Mouse (Mus musculus) ES-E14 (cell line): ENCODE results near the gene Chaf1a. TPM values are rescaled to one million over a fixed set of nuclear protein-coding genes. Genes with fewer than 3 reads are reported as not detected.
A peak's percentile ranks its signal among the peaks of the same experiment; 100 is the strongest.

Experiments
- DNase-seq: peaks from one replicate; pipeline ENCODE4 v3.0.0-alpha.2; 2013; ENCODE audit warnings: low read depth, low spot score
- H3K27ac ChIP-seq: 2 replicates; pipeline ENCODE4 v1.5.1; 2012; ENCODE audit warnings: low read depth, mild to moderate bottlenecking, low read length, moderate library complexity, mixed read lengths; ENCODE audit not compliant: poor library complexity, insufficient read depth, severe bottlenecking
- H3K36me3 ChIP-seq: 2 replicates; pipeline ENCODE4 v1.6.1; 2012; ENCODE audit warnings: mild to moderate bottlenecking, low read length, moderate library complexity, mixed read lengths; ENCODE audit not compliant: control insufficient read depth, poor library complexity, insufficient read depth, severe bottlenecking
- H3K4me1 ChIP-seq, 2 experiments: fragments of 150-350 bp in 1 of 2; sonication (generic) in 1 of 2; 2 replicates each; pipeline ENCODE4 v1.6.1; 2012; ENCODE audit warnings: low read length in 2 of 2, mild to moderate bottlenecking in 1 of 2, mixed read lengths in 1 of 2; ENCODE audit not compliant: control insufficient read depth in 2 of 2, insufficient read depth in 2 of 2, poor library complexity in 1 of 2
- H3K4me3 ChIP-seq, 2 experiments: fragments of 150-350 bp in 1 of 2; sonication (generic) in 1 of 2; 2 replicates each; pipeline ENCODE4 v1.5.1; 2012; ENCODE audit warnings: low read length in 2 of 2, low read depth in 1 of 2, mild to moderate bottlenecking in 1 of 2, mixed read lengths in 1 of 2; ENCODE audit not compliant: insufficient read depth in 1 of 2, poor library complexity in 1 of 2, severe bottlenecking in 1 of 2
- H3K9ac ChIP-seq: 2 replicates; pipeline ENCODE4 v1.6.1; 2012; ENCODE audit warnings: low read depth, mild to moderate bottlenecking, low read length, mixed read lengths; ENCODE audit not compliant: poor library complexity, insufficient read depth, severe bottlenecking
- H3K9me3 ChIP-seq: fragments of 150-350 bp; sonication (generic); 2 replicates; pipeline ENCODE4 v1.6.1; 2012; ENCODE audit warnings: low read depth, mild to moderate bottlenecking, low read length; ENCODE audit not compliant: control insufficient read depth, insufficient read depth
- CHD2 ChIP-seq: IDR thresholded peaks from 2 replicates; pipeline ENCODE4 v1.6.1; 2014; ENCODE audit warnings: mild to moderate bottlenecking, low read depth, low read length, inconsistent platforms
- HCFC1 ChIP-seq: IDR thresholded peaks from 2 replicates; pipeline ENCODE4 v1.6.1; 2012; ENCODE audit warnings: low read length, inconsistent platforms, borderline replicate concordance; ENCODE audit not compliant: insufficient read depth
- MAFK ChIP-seq: IDR thresholded peaks from 2 replicates; pipeline ENCODE4 v1.6.1; 2014; ENCODE audit warnings: mild to moderate bottlenecking, low read depth, low read length, inconsistent platforms; ENCODE audit not compliant: insufficient read depth
- ZC3H11A ChIP-seq: IDR thresholded peaks from 2 replicates; pipeline ENCODE4 v1.6.1; 2012; ENCODE audit warnings: low read depth, mild to moderate bottlenecking, inconsistent platforms, low read length, borderline replicate concordance
- ZNF384 ChIP-seq: IDR thresholded peaks from 2 replicates; pipeline ENCODE4 v1.6.1; 2012; ENCODE audit warnings: low read depth, low read length, inconsistent platforms
- in situ Hi-C, 2 experiments: fragments of 600-800 bp; cut with MboI; formaldehyde crosslinking; loops; one replicate each; pipeline ENCODE4 v1.15.1; 2025; ENCODE audit warnings: low sequenced_read_pairs in 2 of 2, inconsistent platforms in 1 of 2; ENCODE audit not compliant: unreplicated experiment in 2 of 2
- total RNA-seq: library from RNA; depleted of rRNA; stranded (reverse); fragments of 300-350 nt; gene quantifications from 2 replicates; pipeline ENCODE4 v1.2.3, GENCODE M21; 2012; rRNA removed

The Chaf1a gene
- 48.3 and 57.9 TPM in 2 replicates for total RNA-seq

DNA sequence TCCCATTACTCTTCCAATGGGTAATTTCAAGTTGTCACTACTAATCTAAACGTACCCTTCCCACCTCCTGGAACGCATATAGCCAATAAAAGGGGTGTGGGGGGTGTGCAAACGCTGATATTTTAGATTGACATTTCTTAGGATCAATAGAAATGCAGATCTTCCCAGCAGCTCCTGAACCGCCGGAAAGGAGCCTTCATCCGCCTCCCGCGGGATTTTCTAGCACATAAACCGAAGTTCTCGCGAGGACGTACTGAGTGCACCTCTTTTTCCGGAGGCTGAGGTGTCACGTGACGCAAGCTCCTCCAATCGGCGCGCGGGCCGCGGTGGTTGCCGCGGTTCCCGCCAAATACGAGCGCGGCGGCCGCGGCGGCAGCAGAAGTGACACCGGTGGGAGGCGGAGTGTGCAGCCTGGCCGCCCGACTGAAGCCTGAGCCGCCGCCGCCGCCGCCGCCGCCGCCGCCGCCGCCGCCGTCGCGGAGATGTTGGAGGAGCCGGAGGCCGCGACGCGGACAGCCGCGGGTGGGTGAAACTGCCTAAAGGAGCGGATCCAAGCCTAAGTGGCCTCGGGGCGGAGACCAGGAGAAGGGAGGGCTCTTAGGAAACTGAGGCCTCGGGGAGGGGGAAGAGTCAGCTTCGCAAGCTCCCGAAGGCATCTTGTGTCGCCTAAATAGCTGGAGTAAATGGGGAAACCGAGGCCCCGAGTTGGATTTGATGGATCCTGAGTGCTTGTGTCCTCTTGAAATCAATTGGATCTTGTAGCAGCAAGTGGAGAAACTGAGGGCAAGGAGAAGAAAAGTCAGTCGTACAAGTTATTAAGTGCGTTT lies at the start of gene Chaf1a:
Chaf1a (plus strand) TSS at position 410 of the 827 bp plus-strand sequence.
- H3K9ac ChIP-seq, result peak within 1 kb of the TSS; percentile 97
- in situ Hi-C loops, result no loop called here
- peak within 1 kb of the TSS; percentile 51 for H3K27ac ChIP-seq
- peak; percentile 96 for DNase-seq
- H3K36me3 ChIP-seq, result peaks cover 15% of the 10 kb centered on the region
- H3K4me3 ChIP-seq, result peak within 1 kb of the TSS; percentile 80 to 91
- H3K4me1 ChIP-seq, result peaks cover 2 to 5% of the 10 kb centered on the region in 2 experiments
- H3K9me3 ChIP-seq, result no peaks in the 10 kb centered on the region
- no peak for TF ChIP-seq MAFK
- TF ChIP-seq ZNF384, result no peak
- peak; percentile 98 for TF ChIP-seq CHD2

DNA sequence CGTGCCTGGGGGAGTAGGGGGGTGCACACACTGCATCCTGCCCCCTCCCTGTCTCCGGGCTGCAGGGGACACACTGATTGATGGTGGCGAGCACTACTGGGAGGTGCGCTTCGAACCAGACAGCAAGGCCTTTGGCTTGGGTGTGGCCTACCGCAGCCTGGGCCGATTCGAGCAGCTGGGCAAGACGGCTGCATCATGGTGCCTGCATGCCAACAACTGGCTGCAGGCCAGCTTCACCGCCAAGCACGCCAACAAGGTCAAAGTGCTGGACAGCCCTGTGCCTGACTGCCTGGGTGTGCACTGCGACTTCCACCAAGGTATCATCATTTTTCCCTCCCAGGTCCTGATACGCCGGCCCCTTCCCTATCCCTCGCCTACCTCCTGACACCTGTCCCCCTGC lies 44.2 kb upstream of the Chaf1a start:
- Histone ChIP-seq H3K4me3 (peak overlapping the region in 1 of 2 experiments; percentile 14; a peak in 1 of 4 replicates), H3K9ac (0 out of 2 replicates have a peak overlapping the region, but pooled peaks have one; percentile 3), H3K27ac (no peak overlapping the region), H3K9me3 (no peaks in the 10 kb centered on the region), H3K4me1 (peaks cover 0 to 5% of the 10 kb centered on the region in 2 experiments; a peak in 1 of 4 replicates), H3K36me3 (peaks cover 3% of the 10 kb centered on the region; the same call in 1 of the 2 replicates)
- in situ Hi-C loops, result no loop called here
- no peak for TF ChIP-seq MAFK
- no peak for TF ChIP-seq HCFC1
- no peak for TF ChIP-seq ZC3H11A
- TF ChIP-seq CHD2, result no peak
- no peak for TF ChIP-seq ZNF384
- no peak for DNase-seq

DNA sequence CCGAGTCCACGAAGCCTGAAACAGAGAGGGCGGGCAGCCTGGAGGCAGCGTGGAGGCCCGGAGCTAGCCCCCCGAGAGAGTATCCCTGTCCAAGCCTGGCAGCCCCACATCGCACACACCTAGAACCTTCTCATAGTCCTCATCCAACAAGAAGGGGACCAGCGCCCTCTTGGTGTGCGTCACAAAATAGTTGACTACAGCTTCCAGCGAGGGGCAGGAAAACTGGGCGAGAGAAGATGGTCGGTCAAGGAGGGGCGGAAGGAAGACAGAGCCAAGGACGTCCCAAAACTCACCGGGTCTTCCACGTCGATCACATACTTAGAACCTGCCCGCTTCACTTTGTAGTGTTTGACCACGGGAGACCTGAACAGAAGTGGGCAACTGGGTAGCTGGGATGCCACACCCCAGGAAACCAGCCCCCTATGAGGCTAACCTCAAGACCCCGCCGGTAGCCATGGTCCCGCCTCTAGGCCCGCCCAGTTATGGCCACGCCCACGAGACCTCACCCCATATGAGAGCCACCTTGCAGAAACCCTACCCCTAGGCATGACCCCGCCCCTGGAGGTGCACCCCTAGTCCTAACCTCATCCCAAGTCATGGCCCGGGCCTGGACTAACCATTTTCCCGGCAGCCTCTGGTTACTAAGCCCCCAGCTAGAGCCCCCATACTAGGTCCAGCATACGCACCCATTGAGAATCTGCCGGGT lies 40.3 kb upstream of the Chaf1a start:
- DNase-seq, result no peak
- H3K9ac ChIP-seq, result peak overlapping the region; percentile 67

DNA sequence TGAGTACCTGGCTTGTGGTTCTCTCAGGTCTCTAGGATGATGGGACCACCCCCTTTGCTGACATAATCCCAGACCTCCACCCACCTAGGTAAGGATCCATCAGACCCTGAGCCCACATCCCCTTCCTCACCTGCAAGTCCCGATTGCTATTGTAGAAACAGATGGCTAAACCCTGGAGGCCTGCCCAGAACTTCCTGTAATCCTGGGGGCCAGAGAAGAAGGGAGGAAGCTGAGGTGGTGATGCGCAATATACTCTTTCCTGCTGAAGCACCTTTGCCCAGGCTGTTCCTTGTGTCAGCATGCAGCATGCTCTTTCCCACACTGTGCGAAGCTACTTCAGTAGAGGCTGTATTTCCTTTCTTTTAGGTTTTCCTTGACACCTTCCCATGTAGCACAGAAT lies 37.2 kb upstream of the Chaf1a start:
- TF ChIP-seq ZNF384 (no peak), HCFC1 (no peak), MAFK (no peak), ZC3H11A (no peak), CHD2 (no peak)
- Histone ChIP-seq H3K36me3 (no peaks in the 10 kb centered on the region), H3K4me1 (peaks cover 0 to 6% of the 10 kb centered on the region in 2 experiments; a peak in 2 of 4 replicates), H3K9me3 (no peaks in the 10 kb centered on the region), H3K9ac (no peak overlapping the region), H3K4me3 (no peak overlapping the region), H3K27ac (no peak overlapping the region)
- no peak for DNase-seq
- in situ Hi-C loops, result no loop called here

More for the DNA sequence above, 40.3 kb upstream of the Chaf1a start:
- no peaks in the 10 kb centered on the region for H3K9me3 ChIP-seq
- TF ChIP-seq MAFK, result no peak
- no peak for TF ChIP-seq HCFC1
- TF ChIP-seq ZC3H11A, result no peak
- no peak for TF ChIP-seq ZNF384
- TF ChIP-seq CHD2, result no peak
- peaks cover 3% of the 10 kb centered on the region; the same call in 1 of the 2 replicates for H3K36me3 ChIP-seq
- in situ Hi-C loops, result no loop called here
- peak overlapping the region; percentile 46 to 87 for H3K4me3 ChIP-seq
- peaks cover 0 to 5% of the 10 kb centered on the region in 2 experiments; a peak in 1 of 4 replicates for H3K4me1 ChIP-seq
- H3K27ac ChIP-seq, result no peak overlapping the region
